Mouse (Mus musculus) embryonic facial prominence, embryonic 12.5 days (tissue): ENCODE measurements around the gene Olfm1. TPM values are rescaled to one million over a fixed set of nuclear protein-coding genes. Genes with fewer than 3 reads are reported as not detected.

Experiments
- ATAC-seq: fragments of 200-750 bp; cut with Nextera tagmentation; 2 replicates; pipeline ENCODE4 v1.8.0; 2017; ENCODE audit not compliant: insufficient number of reproducible peaks, insufficient read depth, low FRiP score, low TSS enrichment
- H3K27ac ChIP-seq: fragments of 300-500 bp; sonication (generic); 2 replicates; pipeline ENCODE4 v1.5.1; 2016; ENCODE audit warnings: mild to moderate bottlenecking
- H3K27me3 ChIP-seq: fragments of 300-500 bp; sonication (generic); 2 replicates; pipeline ENCODE4 v1.6.1; 2016; ENCODE audit warnings: mild to moderate bottlenecking, moderate library complexity
- H3K36me3 ChIP-seq: fragments of 300-500 bp; sonication (generic); 2 replicates; pipeline ENCODE4 v1.6.1; 2016; ENCODE audit warnings: mild to moderate bottlenecking
- H3K4me1 ChIP-seq: fragments of 300-500 bp; sonication (generic); 2 replicates; pipeline ENCODE4 v1.6.1; 2016
- H3K4me2 ChIP-seq: fragments of 300-500 bp; sonication (generic); replicated peaks from 2 replicates; pipeline ENCODE4 v1.6.1; 2016; ENCODE audit warnings: mild to moderate bottlenecking, moderate library complexity
- H3K4me3 ChIP-seq: fragments of 300-500 bp; sonication (generic); 2 replicates; pipeline ENCODE4 v1.5.1; 2016; ENCODE audit warnings: mild to moderate bottlenecking
- H3K9ac ChIP-seq: fragments of 300-500 bp; sonication (generic); 2 replicates; pipeline ENCODE4 v1.6.1; 2016; ENCODE audit warnings: mild to moderate bottlenecking, moderate library complexity
- H3K9me3 ChIP-seq: fragments of 300-500 bp; sonication (generic); 2 replicates; pipeline ENCODE4 v1.6.1; 2016; ENCODE audit warnings: mild to moderate bottlenecking, moderate library complexity
- WGBS: fragments of 180-500 bp; shearing (Covaris S2); methylation state at CpG from one replicate; pipeline ENCODE4 v1.1.7; 2016; 5-methylcytosine and 5-hydroxymethylcytosine counted together
- polyA plus RNA-seq: library from polyadenylated mRNA; unstranded; fragments of >200 nt; fragmentation: Nextera tagmentation; extraction: Ambion mirVana; gene quantifications from 2 replicates; pipeline ENCODE4 v1.2.1, GENCODE M21; 2016

Olfm1 gene
- polyA plus RNA-seq, 1 experiment from 2014 or later: 34.5 TPM

- no peaks in the 10 kb centered on the region for H3K4me1 ChIP-seq
- no peaks in the 10 kb centered on the region for H3K9me3 ChIP-seq
- H3K27ac ChIP-seq: no peak overlapping the region
- H3K9ac ChIP-seq: no peak overlapping the region
- ATAC-seq: no peak
- H3K27me3 ChIP-seq: no peaks in the 10 kb centered on the region
- no peak overlapping the region for H3K4me2 ChIP-seq
- no peaks in the 10 kb centered on the region for H3K36me3 ChIP-seq
- WGBS: 73% methylated on average over 11 of the region's 11 CpGs
- H3K4me3 ChIP-seq: no peak overlapping the region
Measured at GRCm38 (mm10) chr2:28173225-28174141, 19.3 kb upstream of the Olfm1 start.

- Histone ChIP-seq H3K36me3 (no peaks in the 10 kb centered on the region), H3K9ac (no peak overlapping the region), H3K27ac (no peak overlapping the region), H3K4me3 (no peak overlapping the region), H3K27me3 (no peaks in the 10 kb centered on the region), H3K9me3 (no peaks in the 10 kb centered on the region), H3K4me1 (no peaks in the 10 kb centered on the region), H3K4me2 (no peak overlapping the region)
- WGBS: 74% methylated on average over 3 of the region's 3 CpGs
- ATAC-seq: no peak
Measured at GRCm38 (mm10) chr2:28174441-28174840, 18.4 kb upstream of the Olfm1 start.

GRCm38 (mm10) chr2:28178600-28178999 is 14.2 kb upstream of the Olfm1 start:
- WGBS: 77% methylated on average over 6 of the region's 6 CpGs
- ATAC-seq: no peak
- H3K9ac ChIP-seq: no peak overlapping the region

GRCm38 (mm10) chr2:28180053-28180452 is 12.7 kb upstream of the Olfm1 start:
- WGBS: 76% methylated on average over 3 of the region's 3 CpGs

More at GRCm38 (mm10) chr2:28178600-28178999, 14.2 kb upstream of the Olfm1 start:
- Histone ChIP-seq H3K27me3 (no peaks in the 10 kb centered on the region), H3K4me2 (no peak overlapping the region), H3K4me3 (no peak overlapping the region), H3K4me1 (no peaks in the 10 kb centered on the region), H3K27ac (no peak overlapping the region), H3K36me3 (no peaks in the 10 kb centered on the region), H3K9me3 (no peaks in the 10 kb centered on the region)

GRCm38 (mm10) chr2:28188398-28188944 is 4.3 kb upstream of the Olfm1 start:
- no peak overlapping the region for H3K4me3 ChIP-seq
- ATAC-seq: no peak
- no peaks in the 10 kb centered on the region for H3K36me3 ChIP-seq
- peaks cover 6% of the 10 kb centered on the region; the same call in 1 of the 2 replicates for H3K4me1 ChIP-seq
- H3K27ac ChIP-seq: no peak overlapping the region
- H3K9me3 ChIP-seq: no peaks in the 10 kb centered on the region
- peaks cover 19% of the 10 kb centered on the region for H3K27me3 ChIP-seq
- H3K4me2 ChIP-seq: no peak overlapping the region
- WGBS: 52% methylated on average over 8 of the region's 8 CpGs
- no peak overlapping the region for H3K9ac ChIP-seq

More at GRCm38 (mm10) chr2:28180053-28180452, 12.7 kb upstream of the Olfm1 start:
- H3K4me3 ChIP-seq: no peak overlapping the region
- H3K36me3 ChIP-seq: no peaks in the 10 kb centered on the region
- H3K9me3 ChIP-seq: no peaks in the 10 kb centered on the region
- H3K27ac ChIP-seq: no peak overlapping the region
- H3K9ac ChIP-seq: no peak overlapping the region
- no peaks in the 10 kb centered on the region for H3K27me3 ChIP-seq
- H3K4me2 ChIP-seq: no peak overlapping the region
- no peak for ATAC-seq
- no peaks in the 10 kb centered on the region for H3K4me1 ChIP-seq

- H3K4me2 ChIP-seq: peak overlapping the region; percentile 92
- H3K9ac ChIP-seq: peak overlapping the region; percentile 60
- ATAC-seq: no peak
- H3K4me3 ChIP-seq: peak overlapping the region; percentile 64
- 29% methylated on average over 12 of the region's 12 CpGs for WGBS
- H3K9me3 ChIP-seq: no peaks in the 10 kb centered on the region
- peaks cover 9% of the 10 kb centered on the region; the same call in 1 of the 2 replicates for H3K4me1 ChIP-seq
- H3K27ac ChIP-seq: no peak overlapping the region
- peaks cover 32% of the 10 kb centered on the region for H3K27me3 ChIP-seq
- H3K36me3 ChIP-seq: no peaks in the 10 kb centered on the region
Measured at GRCm38 (mm10) chr2:28193690-28194087, 897 bp downstream of the Olfm1 start.

GRCm38 (mm10) chr2:28194962-28195617 is 2.3 kb downstream of the Olfm1 start:
- Histone ChIP-seq H3K9ac (no peak overlapping the region), H3K4me2 (no peak overlapping the region), H3K36me3 (no peaks in the 10 kb centered on the region), H3K27me3 (peaks cover 32% of the 10 kb centered on the region), H3K27ac (no peak overlapping the region), H3K4me1 (peaks cover 9% of the 10 kb centered on the region; the same call in 1 of the 2 replicates), H3K4me3 (no peak overlapping the region), H3K9me3 (no peaks in the 10 kb centered on the region)
- 28% methylated on average over 6 of the region's 6 CpGs for WGBS
- no peak for ATAC-seq

GRCm38 (mm10) chr2:28195726-28196125 is 2.9 kb downstream of the Olfm1 start:
- Histone ChIP-seq H3K9me3 (no peaks in the 10 kb centered on the region), H3K36me3 (no peaks in the 10 kb centered on the region), H3K27me3 (peaks cover 32% of the 10 kb centered on the region), H3K4me2 (no peak overlapping the region), H3K27ac (no peak overlapping the region), H3K9ac (no peak overlapping the region), H3K4me1 (peaks cover 9% of the 10 kb centered on the region; the same call in 1 of the 2 replicates), H3K4me3 (no peak overlapping the region)
- 80% methylated on average over 8 of the region's 8 CpGs for WGBS
- ATAC-seq: no peak

- peaks cover 8% of the 10 kb centered on the region; the same call in 1 of the 2 replicates for H3K27me3 ChIP-seq
- H3K4me3 ChIP-seq: no peak overlapping the region
- no peak overlapping the region for H3K27ac ChIP-seq
- no peaks in the 10 kb centered on the region for H3K9me3 ChIP-seq
- no peaks in the 10 kb centered on the region for H3K36me3 ChIP-seq
- H3K4me1 ChIP-seq: peaks cover 15% of the 10 kb centered on the region; the same call in 1 of the 2 replicates
- H3K4me2 ChIP-seq: no peak overlapping the region
- H3K9ac ChIP-seq: no peak overlapping the region
- no peak for ATAC-seq
- WGBS: 60% methylated on average over 3 of the region's 3 CpGs
Measured at GRCm38 (mm10) chr2:28201441-28201841, 8.6 kb downstream of the Olfm1 start.

- Histone ChIP-seq H3K27me3 (peaks cover 23% of the 10 kb centered on the region; the same call in 1 of the 2 replicates), H3K9me3 (no peaks in the 10 kb centered on the region), H3K36me3 (no peaks in the 10 kb centered on the region), H3K27ac (no peak overlapping the region), H3K4me3 (no peak overlapping the region), H3K9ac (no peak overlapping the region), H3K4me1 (peaks cover 17% of the 10 kb centered on the region; the same call in 1 of the 2 replicates), H3K4me2 (no peak overlapping the region)
- WGBS: 6% methylated on average over 9 of the region's 9 CpGs
- ATAC-seq: no peak
Measured at GRCm38 (mm10) chr2:28204167-28204566, 11.4 kb downstream of the Olfm1 start.

GRCm38 (mm10) chr2:28204677-28205466 is 12.1 kb downstream of the Olfm1 start:
- Histone ChIP-seq H3K4me3 (peak overlapping the region; percentile 59), H3K4me2 (peak overlapping the region; percentile 99), H3K4me1 (peaks cover 17% of the 10 kb centered on the region; the same call in 1 of the 2 replicates), H3K9ac (peak overlapping the region; percentile 72; the same call in 1 of the 2 replicates), H3K9me3 (no peaks in the 10 kb centered on the region), H3K36me3 (no peaks in the 10 kb centered on the region), H3K27me3 (peaks cover 23% of the 10 kb centered on the region; the same call in 1 of the 2 replicates), H3K27ac (no peak overlapping the region)
- ATAC-seq: no peak
- WGBS: 13% methylated on average over 19 of the region's 19 CpGs
